Mouse (Mus musculus) myocyte (in vitro differentiated cells): ENCODE results near the gene Adcy9.

Experiments
- CEBPB ChIP-seq: IDR thresholded peaks from 2 replicates; pipeline ENCODE4 v1.6.1; 2011; ENCODE audit warnings: mild to moderate bottlenecking, moderate library complexity; ENCODE audit not compliant: poor library complexity, insufficient read depth, severe bottlenecking
- E2F4 ChIP-seq: IDR thresholded peaks from one replicate; pipeline ENCODE4 v1.6.1; 2011; ENCODE audit warnings: mild to moderate bottlenecking, control low read depth, moderate library complexity; ENCODE audit not compliant: insufficient read depth
- MAX ChIP-seq: IDR thresholded peaks from one replicate; pipeline ENCODE4 v1.6.1; 2011; ENCODE audit warnings: low read depth, mild to moderate bottlenecking, control low read depth
- MYOD1 ChIP-seq, 3 experiments: IDR thresholded peaks; one replicate each; pipeline ENCODE4 v1.6.1; 2011; ENCODE audit warnings: control low read depth in 2 of 3, low read depth in 2 of 3, mild to moderate bottlenecking in 2 of 3, moderate library complexity in 1 of 3; ENCODE audit not compliant: insufficient read length in 2 of 3, control insufficient read depth in 1 of 3
- MYOG ChIP-seq, 3 experiments: IDR thresholded peaks; one replicate each; pipeline ENCODE4 v1.6.1; 2011; ENCODE audit warnings: control low read depth in 2 of 3, low read depth in 2 of 3, mild to moderate bottlenecking in 2 of 3; ENCODE audit not compliant: insufficient read length in 2 of 3, control insufficient read depth in 1 of 3, insufficient read depth in 1 of 3
- POLR2A ChIP-seq: IDR thresholded peaks from one replicate; pipeline ENCODE4 v1.6.1; 2011; ENCODE audit warnings: low read depth, mild to moderate bottlenecking, control low read depth, moderate library complexity; ENCODE audit not compliant: insufficient read length
- POLR2AphosphoS2 ChIP-seq: IDR thresholded peaks from one replicate; pipeline ENCODE4 v1.6.1; 2011; ENCODE audit warnings: low read depth, control low read depth; ENCODE audit not compliant: insufficient read length
- SRF ChIP-seq: IDR thresholded peaks from one replicate; pipeline ENCODE4 v1.6.1; 2011; ENCODE audit warnings: low read depth; ENCODE audit not compliant: control insufficient read depth, insufficient read length
- TCF12 ChIP-seq: IDR thresholded peaks from one replicate; pipeline ENCODE4 v1.6.1; 2011; ENCODE audit warnings: mild to moderate bottlenecking, control low read depth; ENCODE audit not compliant: poor library complexity, insufficient read depth, severe bottlenecking
- TCF3 ChIP-seq: IDR thresholded peaks from one replicate; pipeline ENCODE4 v1.6.1; 2011; ENCODE audit warnings: low read depth, control low read depth; ENCODE audit not compliant: insufficient read length
- USF1 ChIP-seq: IDR thresholded peaks from one replicate; pipeline ENCODE4 v1.6.1; 2011; ENCODE audit warnings: low read depth, mild to moderate bottlenecking, control low read depth, moderate library complexity

GRCm38 (mm10) chr16:4397636-4398035, 22.7 kb downstream of the Adcy9 start:
- TF ChIP-seq TCF12 (no peak), MAX (no peak), USF1 (no peak), CEBPB (no peak), POLR2A (no peak), TCF3 (no peak), MYOD1 (IDR thresholded peaks at IDR 0.05; ENCODE audit: control insufficient read depth in 1 of 3, insufficient read length in 2 of 3, low read depth in 2 of 3) (no peak), POLR2AphosphoS2 (no peak), E2F4 (no peak), MYOG (IDR thresholded peaks at IDR 0.05; ENCODE audit: control insufficient read depth in 1 of 3, insufficient read depth in 1 of 3, insufficient read length in 2 of 3, low read depth in 2 of 3) (no peak), SRF (no peak)
